Mouse (Mus musculus): ENCODE measurements around the gene Pnpla1.
"Not testable (repeated sequence)": the region's sequence is repeated elsewhere in the genome, so short reads cannot be mapped to it uniquely, and the experiment has no call there.

The Pnpla1 gene

GRCm38 (mm10) chr17:28858205-28858604 is at the start of gene Pnpla1:
Pnpla1 (plus strand) TSS chr17:28858411.
- peak; percentile 36 for DNase-seq

DNA sequence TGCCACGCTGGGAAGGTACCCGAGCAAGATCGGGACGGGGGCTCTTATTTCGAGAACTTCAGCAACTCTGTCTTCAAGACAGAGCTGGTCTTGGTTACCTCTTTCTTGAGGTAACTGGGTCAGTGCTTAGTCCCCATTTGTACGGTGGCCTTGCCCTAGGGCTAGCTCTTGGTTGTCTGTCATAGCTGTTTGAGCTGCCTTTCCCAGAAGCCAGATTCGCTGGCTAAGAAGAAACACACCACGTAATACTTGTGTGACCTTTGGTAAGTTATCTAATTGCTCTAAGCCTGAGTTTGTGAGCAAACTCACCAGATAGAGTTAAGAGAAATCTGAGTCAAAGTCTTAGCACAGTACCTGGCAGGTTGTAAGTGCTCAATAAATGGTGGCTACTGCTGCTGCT is 49.5 kb upstream of the Pnpla1 start:
- no peak for DNase-seq

GRCm38 (mm10) chr17:28809175-28809831 is 48.9 kb upstream of the Pnpla1 start:
- peak; percentile 86 for DNase-seq

DNA sequence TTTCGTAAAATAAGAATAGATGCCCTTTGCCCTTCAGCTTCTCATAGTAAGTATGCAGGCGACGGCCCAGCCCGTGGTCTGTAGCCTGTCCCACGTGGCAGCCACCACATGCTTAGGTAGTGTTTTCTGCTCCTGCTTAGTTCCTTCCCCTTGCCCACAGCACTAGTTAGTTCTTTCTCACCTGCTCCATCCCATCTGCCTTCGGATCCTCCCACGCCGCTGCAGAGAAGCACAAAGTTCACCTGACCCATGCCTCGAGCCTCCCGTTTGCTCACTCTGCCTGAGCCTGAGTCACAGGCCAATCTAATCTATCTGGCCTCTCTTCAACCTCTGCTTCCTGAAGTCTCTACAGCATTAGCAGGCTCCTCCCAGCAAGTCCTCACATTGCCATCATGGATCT is 45.9 kb upstream of the Pnpla1 start:
- no peak for DNase-seq

GRCm38 (mm10) chr17:28814529-28815097 is 43.6 kb upstream of the Pnpla1 start:
- DNase-seq = no peak

- no peak for DNase-seq
Observed at GRCm38 (mm10) chr17:28815384-28816004, 42.7 kb upstream of the Pnpla1 start.

- not testable (repeated sequence) for DNase-seq
Observed at GRCm38 (mm10) chr17:28816326-28816725, 41.9 kb upstream of the Pnpla1 start.

DNA sequence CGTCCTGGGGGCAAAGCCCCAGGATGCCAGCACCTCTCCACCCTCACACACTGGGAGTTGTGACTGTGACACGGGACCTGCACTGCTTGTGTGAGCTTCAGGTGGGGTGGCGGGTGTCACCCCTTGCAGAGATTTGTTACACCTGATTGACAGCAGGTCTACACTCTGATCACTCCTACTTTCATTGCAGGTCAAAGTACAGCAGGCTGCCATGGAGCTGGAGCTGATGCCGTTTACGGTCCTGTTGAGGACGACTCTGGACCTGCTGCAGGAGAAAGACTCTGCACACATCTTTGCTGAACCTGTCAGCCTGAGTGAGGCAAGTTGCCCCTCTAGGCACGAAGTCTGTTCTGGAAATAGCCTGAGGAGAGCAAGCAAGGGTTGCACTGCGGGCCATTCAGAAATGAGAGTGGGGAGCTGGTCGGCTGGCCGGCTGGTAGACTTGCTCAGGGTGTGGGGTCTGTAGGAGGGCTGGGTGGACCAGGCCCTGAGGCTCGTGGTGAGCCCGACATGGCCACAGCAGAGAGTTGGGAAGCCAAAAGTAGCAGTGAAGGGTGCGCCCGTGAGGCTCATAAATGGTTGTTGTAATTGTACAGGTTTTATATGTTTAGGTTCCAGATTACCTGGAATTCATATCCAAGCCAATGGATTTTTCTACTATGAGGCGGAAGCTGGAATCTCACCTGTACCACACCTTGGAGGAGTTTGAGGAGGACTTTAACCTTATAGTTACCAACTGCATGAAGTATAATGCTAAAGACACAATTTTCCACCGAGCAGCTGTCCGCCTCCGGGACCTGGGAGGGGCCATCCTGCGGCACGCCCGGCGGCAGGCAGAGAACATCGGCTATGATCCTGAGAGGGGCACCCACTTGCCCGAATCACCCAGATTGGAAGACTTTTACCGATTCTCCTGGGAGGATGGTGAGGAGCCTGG is 41.1 kb upstream of the Pnpla1 start:
- no peak for DNase-seq

DNA sequence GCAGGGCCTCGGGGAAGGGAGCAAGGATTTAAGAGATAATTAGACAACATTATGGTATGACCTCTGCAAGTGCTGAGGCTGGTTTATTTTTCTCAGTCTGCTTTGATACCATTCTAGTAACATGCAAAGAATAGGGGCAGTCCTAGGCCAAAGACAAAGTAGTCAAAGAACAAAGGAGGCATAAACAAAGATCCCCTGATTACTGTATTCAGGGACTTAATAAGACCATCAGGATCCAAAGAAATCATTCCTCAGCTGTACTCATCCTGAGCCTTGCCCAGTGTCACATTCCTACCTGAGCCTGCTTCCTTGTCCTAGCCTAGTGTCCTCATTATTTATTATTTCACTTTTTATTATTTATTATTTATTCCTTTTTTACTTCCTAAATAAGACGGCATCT is 38.0 kb upstream of the Pnpla1 start:
- DNase-seq = no peak

DNA sequence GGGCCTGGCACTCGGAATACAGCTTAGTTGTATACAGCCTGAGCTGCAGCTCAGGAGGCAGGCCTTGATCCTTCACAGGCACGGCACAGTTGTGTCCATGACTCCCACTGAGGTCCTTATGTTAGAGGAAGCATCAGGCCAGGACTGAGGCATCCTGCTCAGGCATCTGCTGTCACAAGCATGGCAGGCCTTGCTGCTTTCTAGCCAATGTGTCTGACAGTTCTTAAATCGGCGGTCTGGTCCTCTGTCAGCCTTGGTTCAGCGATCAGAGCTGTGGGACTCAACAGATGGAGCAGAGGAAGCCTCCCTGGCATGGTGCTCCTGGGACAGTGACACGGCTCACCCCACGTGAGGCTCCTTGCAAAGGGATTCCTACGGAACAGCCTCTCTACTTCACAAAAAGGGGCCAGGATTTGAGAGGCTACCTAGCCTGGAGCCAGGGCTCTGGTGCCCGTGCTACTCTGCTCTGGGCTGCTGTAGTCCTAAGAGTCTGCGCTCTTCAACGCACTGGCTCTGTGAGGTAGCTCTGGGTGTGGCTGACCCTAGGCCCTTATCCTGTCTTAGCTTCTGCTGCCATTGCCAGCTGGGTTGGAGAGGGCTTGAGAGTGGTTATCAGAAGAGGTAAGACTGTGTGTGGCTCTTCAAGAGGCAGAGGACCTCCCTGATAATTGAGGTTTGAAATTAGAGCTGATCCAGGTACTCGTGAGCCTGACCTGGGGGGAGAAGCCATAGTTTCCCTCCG is 35.0 kb upstream of the Pnpla1 start:
- DNase-seq = peak; percentile 92

DNA sequence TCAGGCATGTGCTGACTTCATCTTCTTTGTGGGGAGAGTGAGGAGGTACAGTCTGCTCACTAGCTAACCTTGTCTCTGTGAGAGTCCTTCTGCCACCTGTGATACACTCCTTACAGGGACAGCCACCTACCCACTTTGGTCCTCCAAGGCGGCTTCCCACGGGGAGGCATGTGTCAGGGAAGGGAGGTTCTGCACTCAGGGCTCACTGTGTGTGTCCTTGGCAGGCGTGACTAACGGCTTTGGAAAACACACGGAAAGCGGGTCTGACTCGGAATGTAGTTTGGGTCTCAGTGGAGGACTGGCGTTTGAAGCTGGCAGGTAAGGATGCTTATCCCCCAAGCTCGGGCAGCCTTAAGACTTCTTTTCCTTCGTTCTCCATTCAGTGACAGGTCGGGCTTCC is 34.5 kb upstream of the Pnpla1 start:
- DNase-seq = no peak

- peak; percentile 62 for DNase-seq
Observed at GRCm38 (mm10) chr17:28824896-28825295, 33.3 kb upstream of the Pnpla1 start.

- DNase-seq = no peak
Observed at GRCm38 (mm10) chr17:28825359-28826041, 32.7 kb upstream of the Pnpla1 start.

DNA sequence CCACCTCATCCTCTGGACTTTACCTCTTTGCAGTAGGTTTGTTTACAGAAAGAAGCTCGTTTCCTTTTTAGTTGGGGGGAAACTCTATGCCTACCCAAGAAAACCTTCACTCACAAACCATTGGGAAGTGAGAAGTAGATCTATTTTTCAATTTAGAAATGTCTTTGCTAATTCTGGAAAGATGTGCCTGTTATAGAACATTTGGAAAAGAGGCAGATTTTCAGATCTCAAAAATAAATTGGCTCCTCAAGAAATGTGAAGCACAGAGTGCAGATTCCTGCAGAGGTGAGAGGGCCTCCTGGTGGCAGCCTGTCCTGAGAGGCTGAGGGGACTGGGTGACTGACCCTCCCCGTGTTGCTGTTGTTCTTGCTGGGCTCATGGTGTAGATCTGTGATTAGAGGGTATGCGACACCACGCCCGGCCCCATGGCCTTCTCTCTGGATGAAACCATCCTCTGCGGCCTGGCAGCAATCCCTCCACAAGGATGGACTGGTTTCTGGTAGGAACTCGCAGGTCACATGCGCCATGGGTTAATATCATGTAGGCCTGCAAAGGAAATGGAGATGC is 30.5 kb upstream of the Pnpla1 start:
- peak; percentile 55 for DNase-seq

GRCm38 (mm10) chr17:28829120-28829519 is 29.1 kb upstream of the Pnpla1 start:
- peak; percentile 91 for DNase-seq

DNA sequence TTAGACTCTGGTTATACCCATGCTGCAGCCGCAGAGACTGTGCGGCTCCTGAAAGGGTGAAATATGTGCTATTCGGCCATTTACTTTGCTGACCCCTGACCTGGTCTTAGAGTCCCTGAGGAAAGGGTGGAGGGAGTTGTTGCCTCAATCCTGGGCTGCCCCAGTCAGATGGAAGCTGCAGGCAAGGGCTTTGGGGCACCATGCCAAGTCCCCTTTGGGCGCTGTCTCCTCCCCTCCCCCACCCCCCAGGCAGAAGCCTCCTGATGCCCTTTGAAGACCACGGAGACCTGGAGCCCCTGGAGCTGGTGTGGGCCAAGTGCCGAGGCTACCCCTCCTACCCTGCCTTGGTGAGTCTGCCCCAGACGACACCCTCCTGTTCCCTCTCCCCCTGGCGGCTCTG is 27.1 kb upstream of the Pnpla1 start:
- no peak for DNase-seq

DNA sequence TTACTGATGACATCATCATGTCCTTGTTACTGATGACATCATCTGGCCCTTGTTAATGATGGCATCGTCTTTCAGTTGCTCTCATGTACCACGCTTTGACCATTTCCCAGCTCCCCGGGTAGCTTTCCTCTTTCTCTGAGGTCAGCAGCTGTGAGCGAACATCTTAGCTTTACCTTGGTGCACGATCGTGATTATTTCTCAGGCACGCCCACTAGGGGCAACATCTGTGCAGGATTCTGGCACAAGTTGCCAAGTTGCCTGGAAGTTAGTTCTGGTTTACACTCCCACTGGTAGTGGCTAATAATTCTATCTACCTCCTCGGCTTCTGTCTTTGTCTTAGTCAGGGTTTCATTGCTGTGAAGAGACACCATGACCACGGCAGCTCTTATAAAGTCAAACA is 26.2 kb upstream of the Pnpla1 start:
- DNase-seq = peak; percentile 66

DNA sequence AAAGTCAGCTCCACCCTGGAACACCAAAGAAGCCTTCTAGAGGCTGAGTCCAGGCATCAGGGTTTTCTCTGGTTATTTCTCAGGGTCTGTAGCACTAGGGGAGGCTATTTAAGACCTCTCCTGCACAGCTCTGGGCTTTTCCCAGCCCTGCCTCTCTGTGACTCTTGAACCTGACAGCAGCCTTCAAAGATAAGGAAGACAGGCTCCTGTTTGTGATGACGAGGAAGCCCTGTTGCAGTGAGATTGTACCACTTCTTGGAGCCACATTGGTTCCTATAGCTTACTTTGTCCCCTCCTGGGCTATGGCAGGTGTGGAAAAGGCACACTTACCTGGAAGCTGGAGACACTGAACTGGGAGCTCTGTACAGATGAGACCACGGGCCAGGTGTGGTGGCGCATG is 25.3 kb upstream of the Pnpla1 start:
- peak; percentile 80 for DNase-seq

- no peak for DNase-seq
Observed at GRCm38 (mm10) chr17:28834676-28835075, 23.5 kb upstream of the Pnpla1 start.

DNA sequence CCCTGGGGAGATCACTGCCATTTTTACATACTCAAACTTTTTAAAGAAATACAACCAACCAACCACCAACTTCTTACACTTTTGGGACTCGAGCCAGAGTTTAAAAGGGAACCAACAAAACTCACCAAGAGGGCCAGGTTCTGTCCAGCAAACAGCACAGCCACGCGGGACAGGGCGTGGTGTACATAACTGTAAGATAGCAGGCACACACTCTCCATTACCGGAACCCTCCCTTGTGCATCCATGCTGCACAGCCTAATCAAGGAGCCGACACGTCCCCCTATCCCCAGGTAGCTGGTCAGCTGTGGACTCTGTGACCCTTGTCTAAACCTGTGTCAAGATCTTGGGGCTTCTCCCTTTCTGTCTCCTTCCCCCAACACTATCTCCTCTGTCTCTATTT is 20.4 kb upstream of the Pnpla1 start:
- DNase-seq = peak; percentile 58

GRCm38 (mm10) chr17:28841947-28842346 is 16.3 kb upstream of the Pnpla1 start:
- DNase-seq = not testable (repeated sequence)

DNA sequence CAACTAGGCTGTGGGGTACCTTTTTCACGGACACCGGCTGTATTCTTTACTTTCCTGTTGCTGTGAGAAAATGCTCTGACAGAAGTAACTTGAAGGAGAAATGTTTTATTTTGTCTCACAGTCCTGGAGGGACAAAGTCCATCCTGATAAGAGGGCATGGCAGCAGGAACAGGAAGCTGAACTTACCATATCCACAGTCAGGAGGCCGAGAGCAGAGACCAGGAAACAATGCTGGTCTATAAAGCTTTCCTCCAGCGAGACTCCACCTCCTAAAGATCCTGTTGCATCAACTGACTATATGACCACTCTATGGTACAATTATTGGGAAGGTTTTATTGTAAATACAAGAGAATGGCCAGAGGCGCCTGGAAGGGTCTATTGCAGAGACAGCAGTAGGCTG is 14.5 kb upstream of the Pnpla1 start:
- DNase-seq = no peak
